12 mouse cellular contexts compared by ENCODE assay signal in genomic region chr17:28345882-28346281, GRCm38 (mm10). TPM values are rescaled to one million over a fixed set of nuclear protein-coding genes. Genes with fewer than 3 reads are reported as not detected.
DNase-seq lines count a peak whose midpoint lies in the region; ATAC-seq and TF ChIP-seq lines count a peak whose summit lies in the region.
"Had no signal": no experiment of that assay in that cellular context is flagged by ENCODE, and none has a peak within 500 bp of the region (broad histone marks: within the 10 kb centered on the region; RNA-seq: fewer than 3 reads in every experiment).

No protein-coding gene starts in this region.

- no peak for TF ChIP-seq EP300 in heart, adult 2 months (IDR thresholded peaks at IDR 0.05; ENCODE audit: insufficient read depth, low read depth, low read length)
- TF ChIP-seq EP300 in stomach, postnatal 0 days (optimal IDR thresholded peaks at IDR 0.05): no peak

- no peak overlapping the region; the same call in 1 of the 2 replicates for H3K9ac ChIP-seq in heart, adult 2 months (ENCODE audit: low read depth, low read length)
- peak overlapping the region; percentile 59 for H3K9ac ChIP-seq in stomach, postnatal 0 days (ENCODE audit: low read length)
- H3K9ac ChIP-seq: liver, embryonic 14.5 days had no signal

- TF ChIP-seq POLR2A in heart, adult 2 months (IDR thresholded peaks at IDR 0.05; ENCODE audit: insufficient read depth, low read depth, low read length): no peak

- intact Hi-C loops in heart, adult 2 months (cut with DNase I): no loop called here
- intact Hi-C loops in heart, postnatal 25 days (cut with DNase I): no loop called here

- ATAC-seq in stomach, postnatal 0 days (ENCODE audit: low FRiP score, low TSS enrichment): no peak

- peak overlapping the region; percentile 53 for H3K27ac ChIP-seq in heart, adult 2 months
- peak overlapping the region; percentile 96 for H3K27ac ChIP-seq in stomach, postnatal 0 days (replicated peaks)
- H3K27ac ChIP-seq: liver, embryonic 14.5 days had no signal

- no peaks in the 10 kb centered on the region for H3K79me2 ChIP-seq in heart, adult 2 months (replicated peaks; ENCODE audit: control insufficient read depth, insufficient read depth, low read length)

- peaks cover 6% of the 10 kb centered on the region for H3K4me1 ChIP-seq in heart, adult 2 months (ENCODE audit: control insufficient read depth, insufficient read depth, low read length)
- H3K4me1 ChIP-seq in stomach, postnatal 0 days (replicated peaks; ENCODE audit: control insufficient read depth, insufficient read depth): peaks cover 39% of the 10 kb centered on the region

- TF ChIP-seq CTCF in heart, adult 2 months (IDR thresholded peaks at IDR 0.05): peak; percentile 20
- TF ChIP-seq CTCF in stomach, postnatal 0 days (IDR thresholded peaks at IDR 0.05; ENCODE audit: low read depth): peak; percentile 65

- H3K9me3 ChIP-seq in stomach, postnatal 0 days (ENCODE audit: control insufficient read depth, low read length): no peaks in the 10 kb centered on the region

- H3K27me3 ChIP-seq in heart, adult 2 months (ENCODE audit: control insufficient read depth, insufficient read depth, low read length): no peaks in the 10 kb centered on the region
- no peaks in the 10 kb centered on the region for H3K27me3 ChIP-seq in stomach, postnatal 0 days (ENCODE audit: control insufficient read depth, insufficient read depth, low read length)

- no peaks in the 10 kb centered on the region for H3K36me3 ChIP-seq in heart, adult 2 months (ENCODE audit: control insufficient read depth, insufficient read depth, low read length)
- H3K36me3 ChIP-seq in stomach, postnatal 0 days (ENCODE audit: control insufficient read depth, insufficient read depth, low read length): no peaks in the 10 kb centered on the region

- peak overlapping the region; percentile 53 for H3K4me2 ChIP-seq in stomach, postnatal 0 days (replicated peaks; ENCODE audit: low read depth)

- WGBS in heart, adult 2 months: 31% methylated on average over 10 of the region's 10 CpGs
- 7% methylated on average over 9 of the region's 10 CpGs for WGBS in stomach, postnatal 0 days

- no peak overlapping the region for H3K4me3 ChIP-seq in heart, adult 2 months
- peak overlapping the region; percentile 25 for H3K4me3 ChIP-seq in stomach, postnatal 0 days (ENCODE audit: low read depth, low read length)

- peak; percentile 51 to 61 for DNase-seq in heart, adult 2 months
- DNase-seq in heart, postnatal 25 days (ENCODE audit: low spot score): no peak
- DNase-seq in testis, postnatal 10 days (ENCODE audit: low spot score): peak; percentile 84
- DNase-seq in testis, postnatal 14 days (ENCODE audit: low spot score): no peak
- peak; percentile 55 for DNase-seq in kidney, postnatal 14 days
- peak; percentile 55 for DNase-seq in stomach, postnatal 0 days (ENCODE audit: low spot score)
- no peak for DNase-seq in thymus, postnatal 10 days (ENCODE audit: low spot score in 2 of 2)
- DNase-seq in thymus, adult 18-20 months: no peak
- DNase-seq: adrenal gland, adult 8-10 months; retina, postnatal 1 day had no signal

RNA-seq across cellular contexts. Expression of gene Tead3, which starts 4.7 kb away (rescaled TPM):
- total RNA-seq in heart, adult 2 months (2021): 10 to 100 TPM; 12.7 to 13.7 TPM
- 20.2 and 21.2 TPM in 2 replicates for polyA plus RNA-seq in heart, adult 2 months (2012; rRNA removed)
- total RNA-seq in heart, postnatal 25 days (2021): 10 to 100 TPM; 12.2 to 14.4 TPM
- 8.7 and 9.2 TPM in 2 replicates for polyA plus RNA-seq in stomach, postnatal 0 days (2015; fragmentation: Nextera tagmentation; extraction: Ambion mirVana)
- total RNA-seq: common myeloid progenitor, adult 5-6 weeks had no signal

RNA-seq across cellular contexts. Expression of gene Rpl10a, which starts 17.6 kb away (rescaled TPM):
- 100 to 1,000 TPM; 360 to 417 TPM for total RNA-seq in heart, adult 2 months (2021)
- 634 and 1,197 TPM in 2 replicates for polyA plus RNA-seq in heart, adult 2 months (2012; rRNA removed)
- 100 to 1,000 TPM; 359 to 375 TPM for total RNA-seq in heart, postnatal 25 days (2021)
- polyA plus RNA-seq in stomach, postnatal 0 days (2015; fragmentation: Nextera tagmentation; extraction: Ambion mirVana): 491 and 514 TPM in 2 replicates

RNA-seq across cellular contexts. Expression of gene Tulp1, which starts 19.1 kb away (rescaled TPM):
- not detected for total RNA-seq in heart, adult 2 months (2021)
- polyA plus RNA-seq in heart, adult 2 months (2012; rRNA removed): 0.38 TPM in 1 of 2 replicates, not detected in the other
- under 1 TPM in 1 of 2 experiments, not detected in 1; 0.34 TPM for total RNA-seq in heart, postnatal 25 days (2021)
- polyA plus RNA-seq in stomach, postnatal 0 days (2015; fragmentation: Nextera tagmentation; extraction: Ambion mirVana): 3.3 and 3.5 TPM in 2 replicates
- total RNA-seq: common myeloid progenitor, adult 5-6 weeks had no signal

RNA-seq across cellular contexts. Expression of gene Fance, which starts 32.6 kb away (rescaled TPM):
- 10 to 100 TPM; 11.2 to 12.0 TPM for total RNA-seq in heart, adult 2 months (2021)
- polyA plus RNA-seq in heart, adult 2 months (2012; rRNA removed): 7.4 and 11.8 TPM in 2 replicates
- total RNA-seq in heart, postnatal 25 days (2021): 10 to 100 TPM; 10.5 to 11.1 TPM
- 19.2 and 20.4 TPM in 2 replicates for polyA plus RNA-seq in stomach, postnatal 0 days (2015; fragmentation: Nextera tagmentation; extraction: Ambion mirVana)

Comparison
In these comparisons a context has a peak if more than half of its experiments do, and no peak if none do; other contexts are left out.
1. DNase-seq: peak in heart, adult 2 months (2 of 2), testis, postnatal 10 days (single experiment), kidney, postnatal 14 days (single experiment) and stomach, postnatal 0 days (single experiment); none in heart, postnatal 25 days (single experiment), testis, postnatal 14 days (single experiment), thymus, postnatal 10 days (0 of 2) and thymus, adult 18-20 months (0 of 2).